Mouse (Mus musculus): Measurements from ENCODE around the gene Rlim.

DNA sequence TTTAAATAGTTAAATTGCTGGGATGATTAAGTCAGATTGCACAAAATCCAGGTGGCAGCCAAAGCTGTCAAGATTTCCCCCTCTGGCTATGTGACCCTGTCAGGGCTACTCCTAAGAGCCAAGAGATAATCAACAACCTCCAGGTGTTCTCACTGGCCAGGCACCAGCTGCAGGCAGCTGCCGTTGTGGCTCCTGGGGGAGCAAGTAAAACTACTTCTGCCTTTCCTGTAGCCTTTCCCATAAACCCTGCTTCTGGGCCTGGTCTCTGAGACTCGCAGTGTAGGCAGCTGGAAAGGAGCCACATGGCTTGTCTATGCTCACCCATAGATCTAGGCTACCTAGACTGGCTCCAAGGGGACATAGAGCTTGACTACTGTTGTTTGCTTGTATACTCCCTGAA, 58.6 kb downstream of the Rlim start:
- no peak for TF ChIP-seq CTCF (IDR thresholded peaks at IDR 0.05; ENCODE audit: low read depth)
- no peak for TF ChIP-seq EP300 (optimal IDR thresholded peaks at IDR 0.05)
